Mouse (Mus musculus) gastrocnemius, postnatal 10 days (tissue): Measurements from ENCODE around the gene Card11. TPM values are rescaled to one million over a fixed set of nuclear protein-coding genes. Genes with fewer than 3 reads are reported as not detected.

Experiments
- DNase-seq: peaks from one replicate; pipeline ENCODE4 v3.0.0; 2021; ENCODE audit warnings: mixed read lengths
- total RNA-seq, 2 experiments: library from RNA; stranded (reverse); gene quantifications; 2 replicates each; pipeline ENCODE4 v1.2.3; 2021

Gene Card11
- total RNA-seq, 2 experiments from 2014 or later, result 0.25 to 0.26 TPM

GRCm38 (mm10) chr5:140918519-140918918 lies 81.9 kb downstream of the Card11 start:
- no peak for DNase-seq

- no peak for DNase-seq
These were observed 82.6 kb downstream of the Card11 start for GRCm38 (mm10) chr5:140917807-140918206.

GRCm38 (mm10) chr5:140910841-140911240 lies 89.5 kb downstream of the Card11 start:
- DNase-seq, result no peak

- peak; percentile 32 for DNase-seq
These were observed 99.5 kb downstream of the Card11 start for GRCm38 (mm10) chr5:140900866-140901265.

GRCm38 (mm10) chr5:140891080-140891479 lies 109.3 kb downstream of the Card11 start:
- DNase-seq, result no peak

- peak; percentile 53 for DNase-seq
These were observed 110.3 kb downstream of the Card11 start for GRCm38 (mm10) chr5:140890050-140890449.

- peak; percentile 55 for DNase-seq
These were observed 110.8 kb downstream of the Card11 start for GRCm38 (mm10) chr5:140889539-140889938.

- DNase-seq, result no peak
These were observed 112.5 kb downstream of the Card11 start for GRCm38 (mm10) chr5:140887871-140888270.

- DNase-seq, result no peak
These were observed 115.4 kb downstream of the Card11 start for GRCm38 (mm10) chr5:140884966-140885365.

- no peak for DNase-seq
These were observed 118.0 kb downstream of the Card11 start for GRCm38 (mm10) chr5:140882391-140882790.

GRCm38 (mm10) chr5:140880151-140880550 lies 120.2 kb downstream of the Card11 start:
- no peak for DNase-seq

- DNase-seq, result no peak
These were observed 121.7 kb downstream of the Card11 start for GRCm38 (mm10) chr5:140878644-140879043.

- DNase-seq, result no peak
These were observed 126.6 kb downstream of the Card11 start for GRCm38 (mm10) chr5:140873736-140874307.

- no peak for DNase-seq
These were observed 127.3 kb downstream of the Card11 start for GRCm38 (mm10) chr5:140873039-140873551.

GRCm38 (mm10) chr5:140872532-140873038 lies 127.8 kb downstream of the Card11 start:
- DNase-seq, result no peak

- no peak for DNase-seq
These were observed 129.1 kb downstream of the Card11 start for GRCm38 (mm10) chr5:140871241-140871640.

GRCm38 (mm10) chr5:140869034-140869433 lies 131.3 kb downstream of the Card11 start:
- DNase-seq, result peak; percentile 56

- no peak for DNase-seq
These were observed 140.7 kb downstream of the Card11 start for GRCm38 (mm10) chr5:140859730-140860129.

GRCm38 (mm10) chr5:140858335-140858734 lies 142.0 kb downstream of the Card11 start:
- no peak for DNase-seq

- DNase-seq, result no peak
These were observed 142.8 kb downstream of the Card11 start for GRCm38 (mm10) chr5:140857432-140858154.

- DNase-seq, result no peak
These were observed 144.4 kb downstream of the Card11 start for GRCm38 (mm10) chr5:140855909-140856530.

GRCm38 (mm10) chr5:140854700-140855099 lies 145.7 kb downstream of the Card11 start:
- DNase-seq, result no peak

GRCm38 (mm10) chr5:140853723-140854122 lies 146.7 kb downstream of the Card11 start:
- DNase-seq, result no peak
